Mouse (Mus musculus) stomach, postnatal 0 days (tissue): ENCODE measurements at regions not wholly inside any gene's neighbourhood (a gene's known extent, or its start where the extent isn't known, plus 50 kb on each side); places are given as distances from the start of the nearest gene placed in this dataset.
A peak's percentile ranks its signal among the peaks of the same experiment; 100 is the strongest.
"Not testable (repeated sequence)": the region's sequence is repeated elsewhere in the genome, so short reads cannot be mapped to it uniquely, and the experiment has no call there.

ENCODE experiments used
- ATAC-seq: fragments of 200-750 bp; cut with Nextera tagmentation; 2 replicates; pipeline ENCODE4 v1.8.0; 2017; ENCODE audit not compliant: low FRiP score, low TSS enrichment
- DNase-seq: peaks from one replicate; pipeline ENCODE4 v3.0.0-alpha.2; 2016; ENCODE audit warnings: low spot score
- H3K27ac ChIP-seq: fragments of 300-500 bp; sonication (generic); replicated peaks from 2 replicates; pipeline ENCODE4 v1.5.1; 2014; ENCODE audit warnings: mild to moderate bottlenecking, control low read depth
- H3K27me3 ChIP-seq: fragments of 300-500 bp; sonication (generic); 2 replicates; pipeline ENCODE4 v1.6.1; 2014; ENCODE audit warnings: low read length; ENCODE audit not compliant: control insufficient read depth, insufficient read depth
- H3K36me3 ChIP-seq: fragments of 300-500 bp; sonication (generic); 2 replicates; pipeline ENCODE4 v1.6.1; 2014; ENCODE audit warnings: low read length, mixed read lengths; ENCODE audit not compliant: control insufficient read depth, insufficient read depth
- H3K4me1 ChIP-seq: fragments of 300-500 bp; sonication (generic); replicated peaks from 2 replicates; pipeline ENCODE4 v1.6.1; 2014; ENCODE audit warnings: antibody characterized with exemption; ENCODE audit not compliant: control insufficient read depth, insufficient read depth
- H3K4me2 ChIP-seq: fragments of 300-500 bp; sonication (generic); replicated peaks from 2 replicates; pipeline ENCODE4 v1.6.1; 2014; ENCODE audit warnings: low read depth, mild to moderate bottlenecking, control low read depth, moderate library complexity
- H3K4me3 ChIP-seq: fragments of 300-500 bp; sonication (generic); 2 replicates; pipeline ENCODE4 v1.5.1; 2014; ENCODE audit warnings: low read depth, low read length, control low read depth
- H3K9ac ChIP-seq: fragments of 300-500 bp; sonication (generic); 2 replicates; pipeline ENCODE4 v1.6.1; 2014; ENCODE audit warnings: mild to moderate bottlenecking, low read length, control low read depth, mixed read lengths
- H3K9me3 ChIP-seq: fragments of 300-500 bp; sonication (generic); 2 replicates; pipeline ENCODE4 v1.6.1; 2016; ENCODE audit warnings: low read length; ENCODE audit not compliant: control insufficient read depth
- CTCF ChIP-seq: IDR thresholded peaks from 2 replicates; pipeline ENCODE4 v1.5.1; 2016; ENCODE audit warnings: antibody characterized with exemption, low read depth, mild to moderate bottlenecking, moderate library complexity
- EP300 ChIP-seq: optimal IDR thresholded peaks from 2 replicates; pipeline ENCODE3; 2016; ENCODE audit warnings: antibody characterized with exemption
- WGBS: fragments of 180-500 bp; shearing (Covaris S2); extraction: QIAGEN DNeasy Blood & Tissue Kit; methylation state at CpG from one replicate; pipeline ENCODE4 v1.1.7; 2014; 5-methylcytosine and 5-hydroxymethylcytosine counted together

DNA sequence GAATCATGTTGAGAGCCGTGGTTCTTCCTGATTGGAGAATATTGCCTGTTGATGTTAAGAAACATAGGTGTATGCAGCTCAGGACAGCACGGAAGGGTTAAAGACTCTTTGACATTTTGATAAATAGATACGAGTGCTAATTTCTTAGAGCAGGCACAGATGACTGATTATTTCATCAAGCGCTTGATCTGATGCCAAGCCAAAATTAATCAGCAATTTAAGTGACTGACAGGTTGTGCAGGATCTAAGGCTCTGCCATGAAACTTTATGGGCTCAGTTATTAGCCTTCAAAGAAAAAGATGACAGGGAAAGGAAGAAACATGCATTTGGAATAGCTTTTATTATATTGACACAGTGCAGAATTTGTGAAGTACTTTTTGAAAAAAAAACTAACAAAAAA is 157.2 kb upstream of the Gje1 start:
- H3K9ac ChIP-seq: no peak overlapping the region
- DNase-seq (no peak), ATAC-seq (no peak)
- H3K4me1 ChIP-seq: no peaks in the 10 kb centered on the region
- H3K36me3 ChIP-seq: no peaks in the 10 kb centered on the region
- no peak overlapping the region for H3K4me3 ChIP-seq
- H3K9me3 ChIP-seq: no peaks in the 10 kb centered on the region
- 66% methylated on average over 4 of the region's 4 CpGs for WGBS
- no peak overlapping the region for H3K27ac ChIP-seq
- no peaks in the 10 kb centered on the region for H3K27me3 ChIP-seq
- H3K4me2 ChIP-seq: no peak overlapping the region
- no peak for TF ChIP-seq CTCF
- no peak for TF ChIP-seq EP300

DNA sequence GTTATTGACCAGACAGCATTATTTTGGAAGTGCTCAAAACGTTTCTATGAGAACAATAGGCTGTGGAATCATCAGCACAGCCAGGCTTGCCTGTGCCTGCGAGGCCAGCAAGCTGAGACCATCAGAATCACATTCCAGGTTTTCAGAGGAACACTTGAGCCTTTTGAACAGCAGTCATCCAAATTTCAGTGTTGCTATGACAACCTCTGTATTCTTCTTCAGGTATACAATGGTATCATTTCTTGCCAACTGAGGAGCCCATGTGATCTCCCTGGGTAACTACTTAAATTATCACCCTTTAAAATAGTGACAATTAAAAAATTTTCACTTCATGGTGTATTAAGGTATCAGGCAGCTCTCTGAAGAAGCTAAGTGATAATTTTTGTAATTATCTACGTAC is 143.2 kb upstream of the Gje1 start:
- Histone ChIP-seq H3K9me3 (no peaks in the 10 kb centered on the region), H3K9ac (no peak overlapping the region), H3K4me3 (no peak overlapping the region), H3K36me3 (no peaks in the 10 kb centered on the region), H3K27me3 (no peaks in the 10 kb centered on the region), H3K4me1 (no peaks in the 10 kb centered on the region), H3K27ac (no peak overlapping the region), H3K4me2 (no peak overlapping the region)
- no peak for DNase-seq
- WGBS: 48% methylated on average over 3 of the region's 3 CpGs
- TF ChIP-seq CTCF (no peak), EP300 (no peak)
- no peak for ATAC-seq

DNA sequence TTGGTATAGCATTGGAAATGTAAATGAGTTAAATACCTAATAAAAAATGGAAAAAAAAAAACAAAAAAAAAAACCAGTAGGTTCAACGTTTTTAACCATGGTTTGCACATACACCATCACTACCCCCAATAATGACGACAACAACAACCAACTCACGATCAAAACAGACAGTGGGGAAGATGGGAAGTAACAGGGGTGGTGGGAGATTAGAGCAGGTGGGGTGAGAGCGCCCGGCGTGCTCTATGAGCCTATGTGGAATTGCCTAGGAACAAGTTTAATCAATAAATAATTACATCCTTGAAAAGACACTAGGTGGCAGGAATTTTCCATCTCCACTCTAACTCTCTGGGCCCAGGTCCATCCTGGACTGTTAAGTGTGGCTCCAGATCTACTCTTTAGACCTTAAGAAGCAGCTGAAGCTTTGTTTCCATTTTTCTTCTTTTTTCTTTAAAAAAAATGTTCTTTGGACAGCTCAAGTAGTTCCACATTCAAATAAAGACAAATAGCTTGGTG is 142.2 kb upstream of the Gje1 start:
- no peaks in the 10 kb centered on the region for H3K27me3 ChIP-seq
- no peak overlapping the region for H3K4me3 ChIP-seq
- no peaks in the 10 kb centered on the region for H3K9me3 ChIP-seq
- no peak overlapping the region for H3K27ac ChIP-seq
- ATAC-seq (no peak), DNase-seq (no peak)
- WGBS: 72% methylated on average over 6 of the region's 6 CpGs
- no peak overlapping the region for H3K9ac ChIP-seq
- no peaks in the 10 kb centered on the region for H3K36me3 ChIP-seq
- H3K4me1 ChIP-seq: no peaks in the 10 kb centered on the region
- no peak overlapping the region for H3K4me2 ChIP-seq
- TF ChIP-seq EP300 (no peak), CTCF (peak; percentile 19; the same call in 1 of the 2 replicates)

DNA sequence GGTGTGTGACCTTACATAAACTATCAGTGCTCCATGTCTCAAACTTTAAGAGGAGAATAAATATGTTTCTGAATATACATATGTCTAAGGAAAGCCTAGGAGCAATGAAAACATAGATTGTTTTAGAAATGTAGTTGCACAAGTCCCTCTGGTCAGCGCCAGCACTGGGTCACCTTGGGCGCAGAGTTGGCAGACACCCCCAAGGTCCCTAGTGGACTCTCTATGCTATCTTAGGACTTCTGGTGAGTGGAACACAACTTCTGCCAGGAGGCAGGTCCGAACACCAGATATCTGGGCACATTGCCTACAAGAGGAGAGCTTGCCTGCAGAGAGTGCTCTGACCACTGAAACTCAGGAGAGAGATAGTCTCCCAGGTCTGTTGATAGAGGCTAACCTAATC is 128.6 kb upstream of the Gje1 start:
- not testable (repeated sequence) for H3K9ac ChIP-seq, H3K27ac ChIP-seq, H3K27me3 ChIP-seq, H3K4me2 ChIP-seq, H3K4me1 ChIP-seq, DNase-seq, H3K4me3 ChIP-seq, H3K36me3 ChIP-seq, ATAC-seq, H3K9me3 ChIP-seq
- 85% methylated on average over 3 of the region's 3 CpGs for WGBS

DNA sequence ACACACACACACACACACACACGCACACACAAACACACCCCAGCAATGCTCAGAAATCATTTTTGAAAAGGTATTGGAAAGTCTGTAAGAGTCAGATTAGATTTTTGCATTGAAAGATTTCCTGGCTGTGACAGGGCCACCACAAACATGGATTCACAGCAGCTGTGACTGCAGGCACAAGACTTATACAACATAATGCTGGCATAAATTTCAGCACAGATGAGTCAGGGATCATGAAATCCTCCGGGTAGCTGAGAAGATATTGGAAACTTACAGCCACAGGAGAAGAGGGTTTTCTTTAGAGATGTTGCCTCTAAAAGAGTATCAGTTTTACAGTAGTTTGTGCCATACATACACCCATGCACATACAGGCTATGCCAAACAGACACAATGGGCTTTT is 127.0 kb upstream of the Gje1 start:
- H3K9ac ChIP-seq: no peak overlapping the region
- H3K27ac ChIP-seq: no peak overlapping the region
- no peak for ATAC-seq
- H3K4me2 ChIP-seq: no peak overlapping the region
- H3K9me3 ChIP-seq: no peaks in the 10 kb centered on the region
- no peak overlapping the region for H3K4me3 ChIP-seq
- no peak for DNase-seq
- WGBS: 57% methylated on average over 2 of the region's 2 CpGs
- H3K36me3 ChIP-seq: no peaks in the 10 kb centered on the region
- TF ChIP-seq EP300: no peak
- H3K27me3 ChIP-seq: no peaks in the 10 kb centered on the region
- no peaks in the 10 kb centered on the region for H3K4me1 ChIP-seq
